Mouse (Mus musculus): Measurements from ENCODE around the gene Alcam. TPM values are rescaled to one million over a fixed set of nuclear protein-coding genes. Genes with fewer than 3 reads are reported as not detected.

Gene Alcam
- 15.2 and 35.5 TPM in 2 replicates for polyA plus RNA-seq (2012; ENCODE audit: low replicate concordance)

DNA sequence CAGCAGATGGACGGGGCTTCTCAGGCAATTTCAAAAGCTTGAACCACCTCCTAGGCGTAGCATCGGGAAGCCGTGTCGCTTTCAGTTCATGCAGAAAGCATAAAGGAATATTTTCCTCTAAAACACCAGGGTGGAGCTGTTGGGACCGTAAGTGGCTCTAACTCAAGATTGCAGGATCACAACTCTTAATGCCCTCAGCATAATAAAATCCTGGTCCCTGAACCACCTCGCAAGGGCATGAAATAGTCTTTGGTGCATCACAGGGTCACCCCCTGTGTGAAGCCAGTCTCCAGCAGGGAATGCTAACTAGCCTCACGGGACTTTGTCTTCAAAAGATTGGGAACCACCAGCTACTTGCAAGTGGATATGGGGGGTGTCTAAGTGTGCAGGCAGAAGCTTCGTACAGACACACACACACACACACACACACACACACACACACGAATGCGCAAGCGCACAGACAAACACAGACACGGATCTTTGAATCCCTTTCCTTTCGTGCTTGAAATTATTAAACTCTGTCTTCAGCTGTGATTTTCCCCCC lies at the start of gene Alcam:
Gene Alcam (minus strand): TSS at position 104 of the 544 bp plus-strand sequence.

Data from hematopoietic multipotent progenitor cell, adult 10-12 weeks (in vitro differentiated cells).